Mouse (Mus musculus) kidney, embryonic 16.5 days (tissue): Measurements from ENCODE around the gene Rims1. TPM values are rescaled to one million over a fixed set of nuclear protein-coding genes. Genes with fewer than 3 reads are reported as not detected.

Experiments
- ATAC-seq: fragments of 200-750 bp; cut with Nextera tagmentation; 2 replicates; pipeline ENCODE4 v1.8.0; 2017; ENCODE audit warnings: moderate TSS enrichment; ENCODE audit not compliant: low FRiP score, low TSS enrichment
- H3K27ac ChIP-seq: fragments of 300-500 bp; sonication (generic); 2 replicates; pipeline ENCODE4 v1.5.1; 2014; ENCODE audit warnings: low read length
- H3K27me3 ChIP-seq: fragments of 300-500 bp; sonication (generic); 2 replicates; pipeline ENCODE4 v1.6.1; 2014; ENCODE audit warnings: low read length, control low read depth, mixed read lengths; ENCODE audit not compliant: insufficient read depth
- H3K36me3 ChIP-seq: fragments of 300-500 bp; sonication (generic); 2 replicates; pipeline ENCODE4 v1.6.1; 2014; ENCODE audit warnings: low read length, control low read depth, mixed read lengths; ENCODE audit not compliant: insufficient read depth
- H3K4me1 ChIP-seq: fragments of 300-500 bp; sonication (generic); 2 replicates; pipeline ENCODE4 v1.6.1; 2014; ENCODE audit warnings: low read length, control low read depth, mixed read lengths; ENCODE audit not compliant: insufficient read depth
- H3K4me2 ChIP-seq: fragments of 300-500 bp; sonication (generic); replicated peaks from 2 replicates; pipeline ENCODE4 v1.6.1; 2014; ENCODE audit warnings: low read depth, low read length
- H3K4me3 ChIP-seq: fragments of 300-500 bp; sonication (generic); 2 replicates; pipeline ENCODE4 v1.5.1; 2014; ENCODE audit warnings: mild to moderate bottlenecking, low read length
- H3K9ac ChIP-seq: fragments of 300-500 bp; sonication (generic); replicated peaks from 2 replicates; pipeline ENCODE4 v1.6.1; 2014; ENCODE audit warnings: low read length
- H3K9me3 ChIP-seq: fragments of 300-500 bp; sonication (generic); 2 replicates; pipeline ENCODE4 v1.6.1; 2016; ENCODE audit warnings: low read length, control low read depth
- WGBS: fragments of 180-500 bp; shearing (Covaris S2); extraction: QIAGEN DNeasy Blood & Tissue Kit; methylation state at CpG from one replicate; pipeline ENCODE4 v1.1.7; 2014; 5-methylcytosine and 5-hydroxymethylcytosine counted together
- polyA plus RNA-seq: library from polyadenylated mRNA; unstranded; fragments of >200 nt; fragmentation: Nextera tagmentation; extraction: Ambion mirVana; gene quantifications from 2 replicates; pipeline ENCODE4 v1.2.1, GENCODE M21; 2015

Gene Rims1
- polyA plus RNA-seq, 1 experiment from 2014 or later: 1.6 TPM

- Histone ChIP-seq H3K4me2 (no peak overlapping the region), H3K27ac (no peak overlapping the region), H3K4me1 (peaks cover 8% of the 10 kb centered on the region; the same call in 1 of the 2 replicates), H3K9me3 (0 out of 2 replicates have a peak, but pooled peaks cover 5% of the 10 kb centered on the region), H3K27me3 (no peaks in the 10 kb centered on the region), H3K36me3 (no peaks in the 10 kb centered on the region), H3K9ac (no peak overlapping the region), H3K4me3 (no peak overlapping the region)
- no peak for ATAC-seq
- WGBS: 68% methylated on average over 4 of the region's 4 CpGs
Measured at GRCm38 (mm10) chr1:22615601-22616000, 190.2 kb downstream of the Rims1 start.

- no peak overlapping the region for H3K9ac ChIP-seq
- WGBS: 44% methylated on average over 3 of the region's 3 CpGs
- no peak for ATAC-seq
Measured at GRCm38 (mm10) chr1:22613609-22614008, 192.2 kb downstream of the Rims1 start.

GRCm38 (mm10) chr1:22604329-22605044 is 201.3 kb downstream of the Rims1 start:
- 69% methylated on average over 18 of the region's 18 CpGs for WGBS
- ATAC-seq: no peak
- H3K4me2 ChIP-seq: no peak overlapping the region; the same call in 1 of the 2 replicates

More at GRCm38 (mm10) chr1:22613609-22614008, 192.2 kb downstream of the Rims1 start:
- Histone ChIP-seq H3K4me1 (peaks cover 8% of the 10 kb centered on the region; the same call in 1 of the 2 replicates), H3K4me3 (no peak overlapping the region), H3K36me3 (no peaks in the 10 kb centered on the region), H3K4me2 (no peak overlapping the region), H3K27me3 (no peaks in the 10 kb centered on the region), H3K27ac (no peak overlapping the region), H3K9me3 (no peaks in the 10 kb centered on the region)

GRCm38 (mm10) chr1:22596197-22596596 is 209.6 kb downstream of the Rims1 start:
- Histone ChIP-seq H3K4me2 (no peak overlapping the region), H3K9me3 (no peaks in the 10 kb centered on the region), H3K9ac (no peak overlapping the region), H3K36me3 (no peaks in the 10 kb centered on the region), H3K27ac (no peak overlapping the region), H3K4me1 (no peaks in the 10 kb centered on the region), H3K4me3 (no peak overlapping the region), H3K27me3 (no peaks in the 10 kb centered on the region)
- no peak for ATAC-seq
- WGBS: 88% methylated on average over 12 of the region's 12 CpGs

More at GRCm38 (mm10) chr1:22604329-22605044, 201.3 kb downstream of the Rims1 start:
- Histone ChIP-seq H3K4me1 (no peaks in the 10 kb centered on the region), H3K36me3 (no peaks in the 10 kb centered on the region), H3K27me3 (no peaks in the 10 kb centered on the region), H3K9ac (no peak overlapping the region), H3K4me3 (no peak overlapping the region), H3K9me3 (no peaks in the 10 kb centered on the region), H3K27ac (no peak overlapping the region)

- H3K27ac ChIP-seq: no peak overlapping the region
- no peaks in the 10 kb centered on the region for H3K27me3 ChIP-seq
- no peak overlapping the region for H3K9ac ChIP-seq
- H3K4me2 ChIP-seq: no peak overlapping the region
- no peak for ATAC-seq
- no peaks in the 10 kb centered on the region for H3K9me3 ChIP-seq
- H3K36me3 ChIP-seq: no peaks in the 10 kb centered on the region
- H3K4me1 ChIP-seq: no peaks in the 10 kb centered on the region
- H3K4me3 ChIP-seq: no peak overlapping the region
Measured at GRCm38 (mm10) chr1:22594841-22595240, 211.0 kb downstream of the Rims1 start.

- Histone ChIP-seq H3K27me3 (no peaks in the 10 kb centered on the region), H3K27ac (no peak overlapping the region), H3K4me2 (no peak overlapping the region), H3K9ac (no peak overlapping the region), H3K36me3 (no peaks in the 10 kb centered on the region), H3K4me3 (no peak overlapping the region), H3K4me1 (no peaks in the 10 kb centered on the region), H3K9me3 (no peaks in the 10 kb centered on the region)
- 83% methylated on average over 6 of the region's 7 CpGs for WGBS
- ATAC-seq: no peak
Measured at GRCm38 (mm10) chr1:22587859-22588383, 217.9 kb downstream of the Rims1 start.

GRCm38 (mm10) chr1:22585560-22585959 is 220.2 kb downstream of the Rims1 start:
- Histone ChIP-seq H3K9ac (no peak overlapping the region), H3K4me1 (no peaks in the 10 kb centered on the region), H3K36me3 (no peaks in the 10 kb centered on the region), H3K27me3 (no peaks in the 10 kb centered on the region), H3K27ac (no peak overlapping the region), H3K9me3 (no peaks in the 10 kb centered on the region), H3K4me3 (no peak overlapping the region), H3K4me2 (no peak overlapping the region)
- WGBS: 73% methylated on average over 3 of the region's 3 CpGs
- no peak for ATAC-seq

GRCm38 (mm10) chr1:22579470-22579869 is 226.3 kb downstream of the Rims1 start:
- no peaks in the 10 kb centered on the region for H3K9me3 ChIP-seq
- no peaks in the 10 kb centered on the region for H3K4me1 ChIP-seq
- H3K4me3 ChIP-seq: no peak overlapping the region
- H3K36me3 ChIP-seq: no peaks in the 10 kb centered on the region
- WGBS: 84% methylated on average over 3 of the region's 3 CpGs
- H3K4me2 ChIP-seq: no peak overlapping the region
- ATAC-seq: no peak
- no peak overlapping the region for H3K9ac ChIP-seq
- H3K27me3 ChIP-seq: no peaks in the 10 kb centered on the region
- no peak overlapping the region for H3K27ac ChIP-seq

- ATAC-seq: no peak
- 86% methylated on average over 1 of the region's 1 CpGs for WGBS
- no peaks in the 10 kb centered on the region for H3K9me3 ChIP-seq
Measured at GRCm38 (mm10) chr1:22572720-22573119, 233.1 kb downstream of the Rims1 start.

GRCm38 (mm10) chr1:22546273-22546672 is 259.5 kb downstream of the Rims1 start:
- Histone ChIP-seq H3K4me3 (no peak overlapping the region), H3K27ac (no peak overlapping the region), H3K27me3 (no peaks in the 10 kb centered on the region), H3K4me1 (no peaks in the 10 kb centered on the region), H3K9ac (no peak overlapping the region), H3K4me2 (no peak overlapping the region), H3K9me3 (no peaks in the 10 kb centered on the region), H3K36me3 (no peaks in the 10 kb centered on the region)
- WGBS: 80% methylated on average over 1 of the region's 1 CpGs
- no peak for ATAC-seq

More at GRCm38 (mm10) chr1:22572720-22573119, 233.1 kb downstream of the Rims1 start:
- no peaks in the 10 kb centered on the region for H3K27me3 ChIP-seq
- H3K9ac ChIP-seq: no peak overlapping the region
- H3K4me1 ChIP-seq: no peaks in the 10 kb centered on the region
- no peaks in the 10 kb centered on the region for H3K36me3 ChIP-seq
- no peak overlapping the region for H3K4me2 ChIP-seq
- H3K4me3 ChIP-seq: no peak overlapping the region
- H3K27ac ChIP-seq: no peak overlapping the region
